8 mouse cellular contexts compared by ENCODE assay signal in the genomic region with DNA sequence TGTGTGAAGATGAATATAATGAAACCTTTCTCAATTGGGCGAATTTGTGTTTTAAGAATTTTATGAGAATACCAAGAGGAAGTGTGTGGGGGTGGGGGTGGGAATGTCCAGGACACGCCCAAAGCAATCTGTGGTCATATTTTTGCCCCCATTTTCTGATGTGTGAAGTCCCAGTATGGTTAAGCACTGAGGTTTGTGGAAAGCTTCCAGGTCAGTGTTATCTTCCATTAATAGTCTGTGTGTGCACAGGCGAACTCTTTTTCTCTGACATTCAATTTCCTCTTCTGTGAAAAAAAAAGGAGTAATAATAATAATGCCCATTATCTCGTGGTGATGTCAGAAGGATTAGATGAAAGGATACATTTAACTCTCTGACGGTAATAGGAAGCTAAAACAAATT. TPM values are rescaled to one million over a fixed set of nuclear protein-coding genes. Genes with fewer than 3 reads are reported as not detected.
A peak's percentile ranks its signal among the peaks of the same experiment; 100 is the strongest.
DNase-seq lines count a peak whose midpoint lies in the region; ATAC-seq and TF ChIP-seq lines count a peak whose summit lies in the region.
"Had no signal": no experiment of that assay in that cellular context is flagged by ENCODE, and none has a peak within 500 bp of the region (broad histone marks: within the 10 kb centered on the region; RNA-seq: fewer than 3 reads in every experiment).

No protein-coding gene starts in this region.

- ATAC-seq in neural tube, embryonic 12.5 days (ENCODE audit: low FRiP score, low read depth) = peak; percentile 48; the same call in 1 of the 2 replicates
- ATAC-seq in forebrain, postnatal 0 days = peak; percentile 56; the same call in 1 of the 2 replicates
- peak; percentile 11 for ATAC-seq in megakaryocyte, adult 5-6 weeks (ENCODE audit: poor library complexity, severe bottlenecking)

- H3K27ac ChIP-seq in neural tube, embryonic 12.5 days = no peak overlapping the region
- peak overlapping the region; percentile 80 for H3K27ac ChIP-seq in forebrain, postnatal 0 days (ENCODE audit: low read depth, low read length)
- H3K27ac ChIP-seq: liver, embryonic 15.5 days had no signal

- no peaks in the 10 kb centered on the region for H3K36me3 ChIP-seq in neural tube, embryonic 12.5 days
- no peaks in the 10 kb centered on the region for H3K36me3 ChIP-seq in forebrain, postnatal 0 days (ENCODE audit: insufficient read depth)
- H3K36me3 ChIP-seq: liver, embryonic 15.5 days had no signal

- TF ChIP-seq CTCF in forebrain, postnatal 0 days (IDR thresholded peaks at IDR 0.05; ENCODE audit: low read depth) = no peak

- 49% methylated on average over 5 of the region's 5 CpGs for WGBS in neural tube, embryonic 12.5 days
- 15% methylated on average over 5 of the region's 5 CpGs for WGBS in forebrain, postnatal 0 days

- no peaks in the 10 kb centered on the region for H3K27me3 ChIP-seq in neural tube, embryonic 12.5 days (replicated peaks)
- H3K27me3 ChIP-seq in forebrain, postnatal 0 days (ENCODE audit: insufficient read depth, low read length) = no peaks in the 10 kb centered on the region
- H3K27me3 ChIP-seq: liver, embryonic 15.5 days had no signal

- H3K9me3 ChIP-seq in neural tube, embryonic 12.5 days = no peaks in the 10 kb centered on the region
- H3K9me3 ChIP-seq in forebrain, postnatal 0 days (ENCODE audit: low read length) = no peaks in the 10 kb centered on the region
- H3K9me3 ChIP-seq: liver, embryonic 15.5 days had no signal

- peak overlapping the region; percentile 27 for H3K4me2 ChIP-seq in neural tube, embryonic 12.5 days (replicated peaks)
- H3K4me2 ChIP-seq in forebrain, postnatal 0 days (ENCODE audit: low read depth) = peak overlapping the region; percentile 47

- H3K4me1 ChIP-seq in neural tube, embryonic 12.5 days = peaks cover 4% of the 10 kb centered on the region; the same call in 1 of the 2 replicates
- peaks cover 3% of the 10 kb centered on the region; the same call in 1 of the 2 replicates for H3K4me1 ChIP-seq in forebrain, postnatal 0 days (ENCODE audit: insufficient read depth)

- H3K9ac ChIP-seq in neural tube, embryonic 12.5 days = 0 out of 2 replicates have a peak overlapping the region, but pooled peaks have one; percentile 13
- peak overlapping the region; percentile 40 for H3K9ac ChIP-seq in forebrain, postnatal 0 days
- H3K9ac ChIP-seq: liver, embryonic 15.5 days had no signal

- DNase-seq in neural tube, embryonic 10.5 days (ENCODE audit: extremely low spot score, low spot score) = no peak
- DNase-seq in forebrain, postnatal 0 days = peak; percentile 76
- no peak for DNase-seq in retina, embryonic 14.5 days (ENCODE audit: low spot score)
- DNase-seq in urinary bladder, postnatal 25 days (ENCODE audit: low spot score) = no peak
- no peak for DNase-seq in cerebellum, adult 9-10 months

- no peak overlapping the region for H3K4me3 ChIP-seq in neural tube, embryonic 12.5 days
- peak overlapping the region; percentile 17 for H3K4me3 ChIP-seq in forebrain, postnatal 0 days (ENCODE audit: low read depth, low read length)
- H3K4me3 ChIP-seq: liver, embryonic 15.5 days had no signal

RNA-seq across cellular contexts. Expression of a gene that starts 33.5 kb away (rescaled TPM):
- 55.7 and 60.4 TPM in 2 replicates for polyA plus RNA-seq in neural tube, embryonic 12.5 days (2016; fragmentation: Nextera tagmentation; extraction: Ambion mirVana)
- 8.6 and 9.8 TPM in 2 replicates for total RNA-seq in forebrain, postnatal 0 days (2014; rRNA removed)
- polyA plus RNA-seq in forebrain, postnatal 0 days (2015; fragmentation: Nextera tagmentation; extraction: Ambion mirVana) = 44.9 and 57.3 TPM in 2 replicates
- 75.7 and 87.7 TPM in 2 replicates for total RNA-seq in megakaryocyte, adult 5-6 weeks (2015)
- total RNA-seq in megakaryocyte, adult 5-6 weeks (2017) = 54.4 and 62.6 TPM in 2 replicates

RNA-seq across cellular contexts. Expression of a gene that starts 48.6 kb away (rescaled TPM):
- polyA plus RNA-seq in neural tube, embryonic 12.5 days (2016; fragmentation: Nextera tagmentation; extraction: Ambion mirVana) = 47.5 and 64.3 TPM in 2 replicates
- total RNA-seq in forebrain, postnatal 0 days (2014; rRNA removed) = 3.0 TPM in 1 of 2 replicates, not detected in the other
- 0.33 and 0.38 TPM in 2 replicates for polyA plus RNA-seq in forebrain, postnatal 0 days (2015; fragmentation: Nextera tagmentation; extraction: Ambion mirVana)
- total RNA-seq in megakaryocyte, adult 5-6 weeks (2015) = not detected in 2 replicates
- total RNA-seq in megakaryocyte, adult 5-6 weeks (2017) = not detected in 2 replicates
